Mouse (Mus musculus) limb, embryonic 14.5 days (tissue): ENCODE measurements at regions not wholly inside any gene's neighbourhood (a gene's known extent, or its start where the extent isn't known, plus 50 kb on each side); places are given as distances from the start of the nearest gene placed in this dataset.

Experiments used
- ATAC-seq: fragments of 200-750 bp; cut with Nextera tagmentation; 2 replicates; pipeline ENCODE4 v1.8.0; 2017; ENCODE audit warnings: low read depth, moderate number of reproducible peaks, moderate TSS enrichment; ENCODE audit not compliant: low FRiP score
- DNase-seq: peaks from one replicate; pipeline ENCODE4 v3.0.0-alpha.2; 2015; ENCODE audit warnings: low spot score
- H3K27ac ChIP-seq: fragments of 300-500 bp; sonication (generic); replicated peaks from 2 replicates; pipeline ENCODE4 v1.5.1; 2014; ENCODE audit warnings: low read depth, mild to moderate bottlenecking, low read length, moderate library complexity, mixed read lengths
- H3K27me3 ChIP-seq: fragments of 300-500 bp; sonication (generic); 2 replicates; pipeline ENCODE4 v1.6.1; 2014; ENCODE audit warnings: low read length, mixed read lengths; ENCODE audit not compliant: control insufficient read depth, insufficient read depth
- H3K36me3 ChIP-seq: fragments of 300-500 bp; sonication (generic); 2 replicates; pipeline ENCODE4 v1.6.1; 2014; ENCODE audit warnings: mild to moderate bottlenecking, low read length, moderate library complexity, mixed read lengths; ENCODE audit not compliant: control insufficient read depth, insufficient read depth
- H3K4me1 ChIP-seq: fragments of 300-500 bp; sonication (generic); 2 replicates; pipeline ENCODE4 v1.6.1; 2014; ENCODE audit warnings: antibody characterized with exemption, low read length, mixed read lengths; ENCODE audit not compliant: control insufficient read depth, insufficient read depth
- H3K4me2 ChIP-seq: fragments of 300-500 bp; sonication (generic); replicated peaks from 2 replicates; pipeline ENCODE4 v1.6.1; 2014; ENCODE audit warnings: low read depth, mild to moderate bottlenecking, low read length, moderate library complexity; ENCODE audit not compliant: severe bottlenecking
- H3K4me3 ChIP-seq: fragments of 300-500 bp; sonication (generic); replicated peaks from 2 replicates; pipeline ENCODE4 v1.5.1; 2014; ENCODE audit warnings: low read length
- H3K9ac ChIP-seq: fragments of 300-500 bp; sonication (generic); 2 replicates; pipeline ENCODE4 v1.6.1; 2014; ENCODE audit warnings: mild to moderate bottlenecking, low read depth, low read length, moderate library complexity; ENCODE audit not compliant: severe bottlenecking
- H3K9me3 ChIP-seq: fragments of 300-500 bp; sonication (generic); 2 replicates; pipeline ENCODE4 v1.6.1; 2016; ENCODE audit warnings: low read length; ENCODE audit not compliant: control insufficient read depth
- POLR2A ChIP-seq: fragments of 200-500 bp; IDR thresholded peaks from 2 replicates; pipeline ENCODE4 v1.8.0; 2012; ENCODE audit warnings: inconsistent platforms, mild to moderate bottlenecking, moderate library complexity, borderline replicate concordance; ENCODE audit not compliant: insufficient read depth, insufficient read length; ENCODE audit errors: extremely low read depth
- WGBS: fragments of 180-500 bp; shearing (Covaris S2); extraction: QIAGEN DNeasy Blood & Tissue Kit; methylation state at CpG from one replicate; pipeline ENCODE4 v1.1.7; 2014; 5-methylcytosine and 5-hydroxymethylcytosine counted together

GRCm38 (mm10) chr11:33061570-33061969 lies 85.6 kb downstream of the Fgf18 start:
- WGBS = 79% methylated on average over 4 of the region's 4 CpGs
- TF ChIP-seq POLR2A = no peak

GRCm38 (mm10) chr11:33060352-33060751 lies 86.8 kb downstream of the Fgf18 start:
- no peaks in the 10 kb centered on the region for H3K4me1 ChIP-seq
- no peak for TF ChIP-seq POLR2A
- H3K36me3 ChIP-seq = no peaks in the 10 kb centered on the region
- DNase-seq (no peak), ATAC-seq (no peak)
- H3K4me3 ChIP-seq = no peak overlapping the region
- H3K27ac ChIP-seq = no peak overlapping the region
- H3K9me3 ChIP-seq = no peaks in the 10 kb centered on the region
- H3K9ac ChIP-seq = no peak overlapping the region
- H3K27me3 ChIP-seq = no peaks in the 10 kb centered on the region
- 50% methylated on average over 3 of the region's 3 CpGs for WGBS
- H3K4me2 ChIP-seq = no peak overlapping the region

More at GRCm38 (mm10) chr11:33061570-33061969, 85.6 kb downstream of the Fgf18 start:
- Histone ChIP-seq H3K4me3 (no peak overlapping the region), H3K27ac (no peak overlapping the region), H3K4me2 (no peak overlapping the region), H3K36me3 (no peaks in the 10 kb centered on the region), H3K4me1 (no peaks in the 10 kb centered on the region), H3K27me3 (no peaks in the 10 kb centered on the region), H3K9ac (no peak overlapping the region), H3K9me3 (no peaks in the 10 kb centered on the region)
- DNase-seq (no peak), ATAC-seq (no peak)

GRCm38 (mm10) chr11:33050216-33050615 lies 97.0 kb downstream of the Fgf18 start:
- TF ChIP-seq POLR2A = no peak
- ATAC-seq = no peak
- DNase-seq = no peak
- WGBS = 25% methylated on average over 12 of the region's 12 CpGs
- Histone ChIP-seq H3K9ac (no peak overlapping the region), H3K27me3 (no peaks in the 10 kb centered on the region), H3K9me3 (no peaks in the 10 kb centered on the region), H3K36me3 (no peaks in the 10 kb centered on the region), H3K4me3 (no peak overlapping the region), H3K4me2 (no peak overlapping the region), H3K27ac (no peak overlapping the region), H3K4me1 (peaks cover 22% of the 10 kb centered on the region)

DNA sequence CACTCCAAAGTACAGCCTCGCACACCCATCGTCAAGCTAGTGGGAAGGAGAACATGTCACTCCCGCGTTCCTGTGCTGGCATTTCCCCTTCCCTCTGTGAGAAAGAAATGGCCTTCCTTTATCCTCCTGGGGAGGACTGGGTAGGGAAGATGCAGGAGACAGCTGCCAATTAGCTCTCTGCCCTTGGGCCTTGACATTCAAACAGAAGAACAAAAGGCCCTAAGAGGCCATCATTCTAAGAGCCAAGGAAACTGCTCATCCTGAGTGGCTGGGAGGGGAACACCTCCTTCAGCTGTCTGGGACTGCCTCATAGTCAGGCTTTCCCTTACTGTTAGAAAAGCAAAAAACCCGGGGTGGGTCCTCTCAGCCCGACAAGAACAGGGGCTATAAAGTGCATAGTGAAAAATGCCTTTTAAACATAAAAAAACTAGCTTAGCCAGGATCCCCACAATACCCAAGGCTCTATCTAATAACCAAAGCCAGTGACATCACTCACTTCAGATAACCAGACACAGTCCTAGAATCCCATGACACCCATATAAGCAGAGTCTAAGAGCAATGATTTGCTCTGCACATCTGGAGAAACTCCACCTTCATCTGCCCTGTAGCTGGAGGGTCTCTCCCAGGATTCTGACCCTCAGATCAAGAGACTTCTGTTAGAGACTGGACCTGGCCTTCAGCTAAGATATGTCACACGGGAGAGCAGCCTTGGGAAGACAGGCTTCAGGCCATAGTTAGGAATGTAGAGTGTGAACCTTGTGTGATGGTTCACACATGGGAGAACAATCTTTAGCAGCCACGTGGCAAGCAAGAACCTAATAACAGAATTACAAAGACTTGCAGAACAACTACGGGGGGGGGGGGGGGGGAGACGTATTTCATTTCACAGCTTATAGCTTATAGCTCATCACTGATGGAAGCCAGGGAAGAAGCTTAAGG lies 107.1 kb downstream of the Fgf18 start:
- peak; percentile 92 for ATAC-seq
- H3K4me2 ChIP-seq = no peak overlapping the region

DNA sequence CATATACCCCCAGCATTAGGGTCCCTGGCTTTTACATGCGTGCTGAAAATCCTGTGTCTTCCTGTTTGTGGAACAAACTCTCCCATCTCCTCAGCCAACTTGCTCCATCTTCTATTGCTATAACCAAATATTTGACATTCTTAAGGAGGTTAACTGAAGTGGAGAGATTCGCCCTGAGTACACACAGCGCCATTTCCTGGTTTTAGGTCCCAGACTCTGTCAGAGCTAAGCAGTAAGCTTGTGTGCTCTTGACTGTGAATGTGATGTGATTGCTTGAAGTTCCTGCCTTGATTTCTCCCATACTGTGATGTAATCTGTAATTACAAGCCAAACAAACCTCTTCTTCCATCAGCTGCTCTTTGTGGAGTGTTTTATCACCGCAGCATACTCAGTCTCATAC lies 110.8 kb downstream of the Fgf18 start:
- no peak overlapping the region for H3K4me3 ChIP-seq
- no peak overlapping the region for H3K4me2 ChIP-seq
- TF ChIP-seq POLR2A = no peak
- no peaks in the 10 kb centered on the region for H3K9me3 ChIP-seq
- no peaks in the 10 kb centered on the region for H3K27me3 ChIP-seq
- H3K4me1 ChIP-seq = no peaks in the 10 kb centered on the region
- 89% methylated on average over 4 of the region's 4 CpGs for WGBS
- H3K9ac ChIP-seq = no peak overlapping the region
- no peaks in the 10 kb centered on the region for H3K36me3 ChIP-seq
- DNase-seq = no peak
- no peak for ATAC-seq
- H3K27ac ChIP-seq = no peak overlapping the region

More for the DNA sequence above, 107.1 kb downstream of the Fgf18 start:
- Histone ChIP-seq H3K27ac (no peak overlapping the region), H3K9ac (no peak overlapping the region), H3K36me3 (no peaks in the 10 kb centered on the region), H3K4me1 (no peaks in the 10 kb centered on the region), H3K4me3 (no peak overlapping the region), H3K9me3 (no peaks in the 10 kb centered on the region), H3K27me3 (no peaks in the 10 kb centered on the region)
- no peak for TF ChIP-seq POLR2A
- peak; percentile 55 for DNase-seq
- 61% methylated on average over 9 of the region's 10 CpGs for WGBS
